Mouse (Mus musculus) right cerebral cortex, postnatal 10 days (tissue): Measurements from ENCODE around the gene Morn3.

ENCODE experiments used
- DNase-seq, 2 experiments: peaks; one replicate each; pipeline ENCODE4 v3.0.0; 2021; ENCODE audit warnings: low spot score in 2 of 2

The Morn3 gene

GRCm38 (mm10) chr5:123024965-123025573, 21.7 kb downstream of the Morn3 start:
- DNase-seq, result peak; percentile 45 to 49

- DNase-seq, result no peak
Measured at GRCm38 (mm10) chr5:123024312-123024711, 22.5 kb downstream of the Morn3 start.

- DNase-seq, result no peak
Measured at GRCm38 (mm10) chr5:123023049-123023448, 23.8 kb downstream of the Morn3 start.

GRCm38 (mm10) chr5:123021438-123021837, 25.4 kb downstream of the Morn3 start:
- no peak for DNase-seq

- no peak for DNase-seq
Measured at GRCm38 (mm10) chr5:123020426-123020825, 26.4 kb downstream of the Morn3 start.

- DNase-seq, result peak; percentile 50 to 71
Measured at GRCm38 (mm10) chr5:123019336-123020016, 27.3 kb downstream of the Morn3 start.

GRCm38 (mm10) chr5:123017504-123017903, 29.3 kb downstream of the Morn3 start:
- DNase-seq, result no peak

- DNase-seq, result no peak
Measured at GRCm38 (mm10) chr5:123015915-123016314, 30.9 kb downstream of the Morn3 start.

- peak; percentile 98 for DNase-seq
Measured at GRCm38 (mm10) chr5:123014753-123015701, 31.8 kb downstream of the Morn3 start, which contains the start of gene Orai1. TSS of gene Orai1 (plus strand) at chr5:123015074.

- DNase-seq, result peak; percentile 80 to 86
Measured at GRCm38 (mm10) chr5:123013599-123014315, 33.1 kb downstream of the Morn3 start.

GRCm38 (mm10) chr5:123011705-123012104, 35.1 kb downstream of the Morn3 start:
- no peak for DNase-seq

- no peak for DNase-seq
Measured at GRCm38 (mm10) chr5:123010806-123011205, 36.0 kb downstream of the Morn3 start.

- peak; percentile 55 to 66 for DNase-seq
Measured at GRCm38 (mm10) chr5:123009873-123010272, 36.9 kb downstream of the Morn3 start.

- DNase-seq, result peak; percentile 59 to 60
Measured at GRCm38 (mm10) chr5:123008877-123009493, 37.8 kb downstream of the Morn3 start.

- DNase-seq, result no peak
Measured at GRCm38 (mm10) chr5:123005716-123006592, 40.9 kb downstream of the Morn3 start.

- no peak for DNase-seq
Measured at GRCm38 (mm10) chr5:123000901-123001300, 45.9 kb downstream of the Morn3 start.

- DNase-seq, result peak in 1 of 2 experiments; percentile 55
Measured at GRCm38 (mm10) chr5:122997205-122998204, 49.3 kb downstream of the Morn3 start.

GRCm38 (mm10) chr5:122994910-122995309, 51.9 kb downstream of the Morn3 start:
- no peak for DNase-seq
